Mouse (Mus musculus): ENCODE data around the gene Zfp503. TPM values are rescaled to one million over a fixed set of nuclear protein-coding genes. Genes with fewer than 3 reads are reported as not detected.

Gene Zfp503
- 3.0 and 5.4 TPM in 2 replicates for polyA plus RNA-seq (2015; fragmentation: Nextera tagmentation; extraction: Ambion mirVana)

- H3K36me3 ChIP-seq = no peaks in the 10 kb centered on the region
- peak within 1 kb of the TSS; percentile 94 for H3K27ac ChIP-seq
- H3K9me3 ChIP-seq (replicated peaks) = no peaks in the 10 kb centered on the region
- H3K4me1 ChIP-seq (replicated peaks) = peaks cover 58% of the 10 kb centered on the region
- peak within 1 kb of the TSS; percentile 83 for H3K4me3 ChIP-seq
- peak within 1 kb of the TSS; percentile 44 for H3K9ac ChIP-seq
- ATAC-seq (replicated peaks; ENCODE audit: insufficient number of reproducible peaks, insufficient read depth, low FRiP score, low read depth) = no peak
- peak within 1 kb of the TSS; percentile 98 for H3K4me2 ChIP-seq
- WGBS = under 1% methylated on average over 32 of the region's 37 CpGs
- H3K27me3 ChIP-seq = peaks cover 66% of the 10 kb centered on the region
Measured at GRCm38 (mm10) chr14:21989291-21989913, at the start of gene Zfp503. Zfp503 (minus strand) TSS chr14:21989601.

- H3K9me3 ChIP-seq (replicated peaks) = no peaks in the 10 kb centered on the region
- no peaks in the 10 kb centered on the region for H3K27me3 ChIP-seq
- H3K4me2 ChIP-seq = no peak overlapping the region
- H3K9ac ChIP-seq = no peak overlapping the region
- no peaks in the 10 kb centered on the region for H3K36me3 ChIP-seq
- WGBS = 81% methylated on average over 16 of the region's 16 CpGs
- no peak overlapping the region for H3K27ac ChIP-seq
- no peak for ATAC-seq (replicated peaks; ENCODE audit: insufficient number of reproducible peaks, insufficient read depth, low FRiP score, low read depth)
- H3K4me3 ChIP-seq = no peak overlapping the region
- 0 out of 2 replicates have a peak, but pooled peaks cover 3% of the 10 kb centered on the region for H3K4me1 ChIP-seq (replicated peaks)
Measured at GRCm38 (mm10) chr14:22037498-22038131, 48.2 kb upstream of the Zfp503 start.

GRCm38 (mm10) chr14:22036802-22037497 is 47.5 kb upstream of the Zfp503 start:
- Histone ChIP-seq H3K4me2 (no peak overlapping the region), H3K36me3 (no peaks in the 10 kb centered on the region), H3K4me1 (replicated peaks) (0 out of 2 replicates have a peak, but pooled peaks cover 3% of the 10 kb centered on the region), H3K9me3 (replicated peaks) (no peaks in the 10 kb centered on the region), H3K9ac (no peak overlapping the region), H3K4me3 (no peak overlapping the region), H3K27ac (no peak overlapping the region), H3K27me3 (no peaks in the 10 kb centered on the region)
- no peak for ATAC-seq (replicated peaks; ENCODE audit: insufficient number of reproducible peaks, insufficient read depth, low FRiP score, low read depth)
- 89% methylated on average over 12 of the region's 12 CpGs for WGBS

- H3K9me3 ChIP-seq (replicated peaks) = no peaks in the 10 kb centered on the region
- H3K27ac ChIP-seq = no peak overlapping the region
- H3K36me3 ChIP-seq = no peaks in the 10 kb centered on the region
- no peak overlapping the region for H3K4me2 ChIP-seq
- no peaks in the 10 kb centered on the region for H3K27me3 ChIP-seq
- no peak overlapping the region for H3K9ac ChIP-seq
- no peak for ATAC-seq (replicated peaks; ENCODE audit: insufficient number of reproducible peaks, insufficient read depth, low FRiP score, low read depth)
- H3K4me3 ChIP-seq = no peak overlapping the region
- WGBS = 64% methylated on average over 6 of the region's 6 CpGs
- H3K4me1 ChIP-seq (replicated peaks) = 0 out of 2 replicates have a peak, but pooled peaks cover 3% of the 10 kb centered on the region
Measured at GRCm38 (mm10) chr14:22036338-22036737, 46.9 kb upstream of the Zfp503 start.

- 72% methylated on average over 3 of the region's 3 CpGs for WGBS
- H3K9ac ChIP-seq = no peak overlapping the region
- no peak for ATAC-seq (replicated peaks; ENCODE audit: insufficient number of reproducible peaks, insufficient read depth, low FRiP score, low read depth)
Measured at GRCm38 (mm10) chr14:22035900-22036299, 46.5 kb upstream of the Zfp503 start.

GRCm38 (mm10) chr14:22023533-22023932 is 34.1 kb upstream of the Zfp503 start:
- Histone ChIP-seq H3K4me2 (no peak overlapping the region), H3K4me3 (no peak overlapping the region), H3K27me3 (no peaks in the 10 kb centered on the region), H3K9ac (no peak overlapping the region), H3K27ac (no peak overlapping the region), H3K9me3 (replicated peaks) (no peaks in the 10 kb centered on the region), H3K4me1 (replicated peaks) (peaks cover 11% of the 10 kb centered on the region), H3K36me3 (no peaks in the 10 kb centered on the region)
- ATAC-seq (replicated peaks; ENCODE audit: insufficient number of reproducible peaks, insufficient read depth, low FRiP score, low read depth) = no peak
- 64% methylated on average over 4 of the region's 4 CpGs for WGBS

More at GRCm38 (mm10) chr14:22035900-22036299, 46.5 kb upstream of the Zfp503 start:
- 0 out of 2 replicates have a peak, but pooled peaks cover 3% of the 10 kb centered on the region for H3K4me1 ChIP-seq (replicated peaks)
- H3K9me3 ChIP-seq (replicated peaks) = no peaks in the 10 kb centered on the region
- no peak overlapping the region for H3K27ac ChIP-seq
- no peaks in the 10 kb centered on the region for H3K27me3 ChIP-seq
- H3K36me3 ChIP-seq = no peaks in the 10 kb centered on the region
- no peak overlapping the region for H3K4me2 ChIP-seq
- H3K4me3 ChIP-seq = no peak overlapping the region

- WGBS = 18% methylated on average over 2 of the region's 2 CpGs
- Histone ChIP-seq H3K4me3 (no peak overlapping the region), H3K9me3 (replicated peaks) (no peaks in the 10 kb centered on the region), H3K27ac (no peak overlapping the region), H3K36me3 (no peaks in the 10 kb centered on the region), H3K9ac (no peak overlapping the region), H3K27me3 (peaks cover 5% of the 10 kb centered on the region; the same call in 1 of the 2 replicates), H3K4me2 (no peak overlapping the region), H3K4me1 (replicated peaks) (peaks cover 11% of the 10 kb centered on the region)
- ATAC-seq (replicated peaks; ENCODE audit: insufficient number of reproducible peaks, insufficient read depth, low FRiP score, low read depth) = no peak
Measured at GRCm38 (mm10) chr14:22020885-22021284, 31.5 kb upstream of the Zfp503 start.

GRCm38 (mm10) chr14:22019949-22020845 is 30.8 kb upstream of the Zfp503 start:
- Histone ChIP-seq H3K9ac (peak overlapping the region; percentile 59), H3K4me1 (replicated peaks) (peaks cover 11% of the 10 kb centered on the region), H3K9me3 (replicated peaks) (no peaks in the 10 kb centered on the region), H3K27me3 (peaks cover 5% of the 10 kb centered on the region; the same call in 1 of the 2 replicates), H3K36me3 (no peaks in the 10 kb centered on the region), H3K27ac (no peak overlapping the region), H3K4me2 (peak overlapping the region; percentile 92), H3K4me3 (peak overlapping the region; percentile 52)
- ATAC-seq (replicated peaks; ENCODE audit: insufficient number of reproducible peaks, insufficient read depth, low FRiP score, low read depth) = no peak
- 35% methylated on average over 12 of the region's 12 CpGs for WGBS

- Histone ChIP-seq H3K36me3 (no peaks in the 10 kb centered on the region), H3K27ac (no peak within 1 kb of the TSS; the same call in 1 of the 2 replicates), H3K4me1 (replicated peaks) (peaks cover 11% of the 10 kb centered on the region), H3K9me3 (replicated peaks) (no peaks in the 10 kb centered on the region), H3K9ac (peak within 1 kb of the TSS; percentile 59), H3K4me2 (peak within 1 kb of the TSS; percentile 92), H3K27me3 (peaks cover 12% of the 10 kb centered on the region; the same call in 1 of the 2 replicates), H3K4me3 (peak within 1 kb of the TSS; percentile 52)
- ATAC-seq (replicated peaks; ENCODE audit: insufficient number of reproducible peaks, insufficient read depth, low FRiP score, low read depth) = peak; percentile 91
- 3% methylated on average over 33 of the region's 33 CpGs for WGBS
Measured at GRCm38 (mm10) chr14:22019252-22019948, 30.0 kb upstream of the Zfp503 start, which contains the start of gene Lrmda. Lrmda (plus strand) TSS chr14:22019712.

GRCm38 (mm10) chr14:22017011-22017410 is 27.6 kb upstream of the Zfp503 start:
- Histone ChIP-seq H3K36me3 (no peaks in the 10 kb centered on the region), H3K9ac (no peak overlapping the region), H3K9me3 (replicated peaks) (no peaks in the 10 kb centered on the region), H3K4me3 (no peak overlapping the region), H3K27me3 (peaks cover 12% of the 10 kb centered on the region; the same call in 1 of the 2 replicates), H3K4me2 (no peak overlapping the region), H3K27ac (no peak overlapping the region), H3K4me1 (replicated peaks) (peaks cover 11% of the 10 kb centered on the region)
- WGBS = 55% methylated on average over 5 of the region's 5 CpGs
- no peak for ATAC-seq (replicated peaks; ENCODE audit: insufficient number of reproducible peaks, insufficient read depth, low FRiP score, low read depth)
